Mouse (Mus musculus): Measurements from ENCODE around the gene Sf3b4. TPM values are rescaled to one million over a fixed set of nuclear protein-coding genes. Genes with fewer than 3 reads are reported as not detected.

Gene Sf3b4
- total RNA-seq, 1 experiment: 91.1 TPM

- TF ChIP-seq ZC3H11A (IDR thresholded peaks at IDR 0.05; ENCODE audit: borderline replicate concordance, low read depth, low read length) (no peak), HCFC1 (IDR thresholded peaks at IDR 0.05; ENCODE audit: borderline replicate concordance, insufficient read depth, low read length) (no peak), ZNF384 (IDR thresholded peaks at IDR 0.05; ENCODE audit: low read depth, low read length) (no peak), CHD2 (IDR thresholded peaks at IDR 0.05; ENCODE audit: low read depth, low read length) (no peak), MAFK (IDR thresholded peaks at IDR 0.05; ENCODE audit: insufficient read depth, low read depth, low read length) (no peak)
- H3K36me3 ChIP-seq (ENCODE audit: control insufficient read depth, insufficient read depth, low read length, poor library complexity, severe bottlenecking): peaks cover 16% of the 10 kb centered on the region
- no peak within 1 kb of the TSS for H3K27ac ChIP-seq (ENCODE audit: insufficient read depth, low read depth, low read length, poor library complexity, severe bottlenecking)
- in situ Hi-C loops (cut with MboI; ENCODE audit: low sequenced_read_pairs in 2 of 2, unreplicated experiment in 2 of 2): no loop called here
- H3K4me3 ChIP-seq (ENCODE audit: insufficient read depth in 1 of 2, low read depth in 1 of 2, low read length in 2 of 2, poor library complexity in 1 of 2, severe bottlenecking in 1 of 2): peak within 1 kb of the TSS; percentile 70 to 76
- peak within 1 kb of the TSS; percentile 57; the same call in 1 of the 2 replicates for H3K9ac ChIP-seq (ENCODE audit: insufficient read depth, low read depth, low read length, poor library complexity, severe bottlenecking)
- H3K9me3 ChIP-seq (ENCODE audit: control insufficient read depth, insufficient read depth, low read depth, low read length): no peaks in the 10 kb centered on the region
- DNase-seq (ENCODE audit: low read depth, low spot score): no peak
- peaks cover 4 to 23% of the 10 kb centered on the region in 2 experiments for H3K4me1 ChIP-seq (ENCODE audit: control insufficient read depth in 2 of 2, insufficient read depth in 2 of 2, low read length in 2 of 2, poor library complexity in 1 of 2)
These were observed 8.8 kb downstream of the Sf3b4 start, which contains the start of gene Sv2a for GRCm38 (mm10) chr3:96180727-96181477. Gene Sv2a (plus strand): TSS chr3:96181151.

GRCm38 (mm10) chr3:96181510-96182381, 9.6 kb downstream of the Sf3b4 start:
- no peaks in the 10 kb centered on the region for H3K9me3 ChIP-seq (ENCODE audit: control insufficient read depth, insufficient read depth, low read depth, low read length)
- no peak for DNase-seq (ENCODE audit: low read depth, low spot score)
- H3K4me3 ChIP-seq (ENCODE audit: insufficient read depth in 1 of 2, low read depth in 1 of 2, low read length in 2 of 2, poor library complexity in 1 of 2, severe bottlenecking in 1 of 2): peak overlapping the region; percentile 70 to 76; a peak in 3 of 4 replicates
- no peak for TF ChIP-seq HCFC1 (IDR thresholded peaks at IDR 0.05; ENCODE audit: borderline replicate concordance, insufficient read depth, low read length)
- TF ChIP-seq CHD2 (IDR thresholded peaks at IDR 0.05; ENCODE audit: low read depth, low read length): no peak
- no peak overlapping the region for H3K27ac ChIP-seq (ENCODE audit: insufficient read depth, low read depth, low read length, poor library complexity, severe bottlenecking)
- H3K9ac ChIP-seq (ENCODE audit: insufficient read depth, low read depth, low read length, poor library complexity, severe bottlenecking): no peak overlapping the region
- peaks cover 4 to 23% of the 10 kb centered on the region in 2 experiments for H3K4me1 ChIP-seq (ENCODE audit: control insufficient read depth in 2 of 2, insufficient read depth in 2 of 2, low read length in 2 of 2, poor library complexity in 1 of 2)
- in situ Hi-C loops (cut with MboI; ENCODE audit: low sequenced_read_pairs in 2 of 2, unreplicated experiment in 2 of 2): no loop called here
- H3K36me3 ChIP-seq (ENCODE audit: control insufficient read depth, insufficient read depth, low read length, poor library complexity, severe bottlenecking): peaks cover 8% of the 10 kb centered on the region

GRCm38 (mm10) chr3:96182382-96182776, 10.2 kb downstream of the Sf3b4 start:
- peaks cover 6% of the 10 kb centered on the region for H3K36me3 ChIP-seq (ENCODE audit: control insufficient read depth, insufficient read depth, low read length, poor library complexity, severe bottlenecking)
- peaks cover 4 to 23% of the 10 kb centered on the region in 2 experiments for H3K4me1 ChIP-seq (ENCODE audit: control insufficient read depth in 2 of 2, insufficient read depth in 2 of 2, low read length in 2 of 2, poor library complexity in 1 of 2)
- no peak overlapping the region for H3K4me3 ChIP-seq (ENCODE audit: insufficient read depth in 1 of 2, low read depth in 1 of 2, low read length in 2 of 2, poor library complexity in 1 of 2, severe bottlenecking in 1 of 2)
- in situ Hi-C loops (cut with MboI; ENCODE audit: low sequenced_read_pairs in 2 of 2, unreplicated experiment in 2 of 2): no loop called here
- H3K9me3 ChIP-seq (ENCODE audit: control insufficient read depth, insufficient read depth, low read depth, low read length): no peaks in the 10 kb centered on the region
- H3K27ac ChIP-seq (ENCODE audit: insufficient read depth, low read depth, low read length, poor library complexity, severe bottlenecking): no peak overlapping the region
- DNase-seq (ENCODE audit: low read depth, low spot score): no peak
- TF ChIP-seq MAFK (IDR thresholded peaks at IDR 0.05; ENCODE audit: insufficient read depth, low read depth, low read length) (no peak), ZNF384 (IDR thresholded peaks at IDR 0.05; ENCODE audit: low read depth, low read length) (no peak), CHD2 (IDR thresholded peaks at IDR 0.05; ENCODE audit: low read depth, low read length) (no peak), HCFC1 (IDR thresholded peaks at IDR 0.05; ENCODE audit: borderline replicate concordance, insufficient read depth, low read length) (no peak), ZC3H11A (IDR thresholded peaks at IDR 0.05; ENCODE audit: borderline replicate concordance, low read depth, low read length) (no peak)
- no peak overlapping the region for H3K9ac ChIP-seq (ENCODE audit: insufficient read depth, low read depth, low read length, poor library complexity, severe bottlenecking)

- Histone ChIP-seq H3K4me3 (ENCODE audit: insufficient read depth in 1 of 2, low read depth in 1 of 2, low read length in 2 of 2, poor library complexity in 1 of 2, severe bottlenecking in 1 of 2) (no peak overlapping the region), H3K36me3 (ENCODE audit: control insufficient read depth, insufficient read depth, low read length, poor library complexity, severe bottlenecking) (no peaks in the 10 kb centered on the region), H3K9ac (ENCODE audit: insufficient read depth, low read depth, low read length, poor library complexity, severe bottlenecking) (no peak overlapping the region), H3K27ac (ENCODE audit: insufficient read depth, low read depth, low read length, poor library complexity, severe bottlenecking) (no peak overlapping the region), H3K4me1 (ENCODE audit: control insufficient read depth in 2 of 2, insufficient read depth in 2 of 2, low read length in 2 of 2, poor library complexity in 1 of 2) (peaks cover 0 to 3% of the 10 kb centered on the region in 2 experiments; a peak in 2 of 4 replicates), H3K9me3 (ENCODE audit: control insufficient read depth, insufficient read depth, low read depth, low read length) (no peaks in the 10 kb centered on the region)
- in situ Hi-C loops (cut with MboI; ENCODE audit: low sequenced_read_pairs in 2 of 2, unreplicated experiment in 2 of 2): no loop called here
- TF ChIP-seq ZC3H11A (IDR thresholded peaks at IDR 0.05; ENCODE audit: borderline replicate concordance, low read depth, low read length): no peak
- no peak for TF ChIP-seq CHD2 (IDR thresholded peaks at IDR 0.05; ENCODE audit: low read depth, low read length)
- no peak for TF ChIP-seq MAFK (IDR thresholded peaks at IDR 0.05; ENCODE audit: insufficient read depth, low read depth, low read length)
- TF ChIP-seq HCFC1 (IDR thresholded peaks at IDR 0.05; ENCODE audit: borderline replicate concordance, insufficient read depth, low read length): no peak
- TF ChIP-seq ZNF384 (IDR thresholded peaks at IDR 0.05; ENCODE audit: low read depth, low read length): no peak
- DNase-seq (ENCODE audit: low read depth, low spot score): no peak
These were observed 20.8 kb downstream of the Sf3b4 start for GRCm38 (mm10) chr3:96192977-96193376.
